Mouse (Mus musculus) megakaryocyte-erythroid progenitor cell, adult 5 weeks (primary cell): ENCODE measurements around the gene Mia. TPM values are rescaled to one million over a fixed set of nuclear protein-coding genes. Genes with fewer than 3 reads are reported as not detected.

Experiments used
- polyA plus RNA-seq: library from polyadenylated mRNA; stranded (reverse); fragments of >175 nt; gene quantifications from 2 replicates; pipeline ENCODE4 v1.2.3, GENCODE M21; 2012

Mia gene
- 0.06 TPM in 1 of 2 replicates, not detected in the other for polyA plus RNA-seq

GRCm38 (mm10) chr7:27180837-27181695, at the start of gene Mia, which contains the start of gene Gm21983:
Gene Mia (minus strand): TSS chr7:27181157.
Gene Gm21983 (minus strand): TSS chr7:27181086.

GRCm38 (mm10) chr7:27228281-27228821, 47.4 kb upstream of the Mia start, which contains the start of gene Itpkc:
Gene Itpkc (minus strand): TSS chr7:27228661.

GRCm38 (mm10) chr7:27195681-27196611, 15.0 kb upstream of the Mia start, which contains the start of the genes BC024978 and Snrpa:
Gene BC024978 (plus strand): TSS chr7:27195781.
Gene Snrpa (minus strand): TSS chr7:27196271.

GRCm38 (mm10) chr7:27178324-27179216, 2.4 kb downstream of the Mia start, which contains the start of gene Rab4b:
Gene Rab4b (minus strand): TSS chr7:27178896.

GRCm38 (mm10) chr7:27166614-27167474, 14.1 kb downstream of the Mia start, which contains the start of gene Egln2:
Gene Egln2 (minus strand): TSS chr7:27166802.

GRCm38 (mm10) chr7:27153205-27153764, 27.7 kb downstream of the Mia start, which contains the start of gene Cyp2t4:
Gene Cyp2t4 (plus strand): TSS chr7:27153714.

Other genes starting within 250 kb of the Mia start
- gene Cyp2a22, start 241.8 kb downstream of the Mia start, polyA plus RNA-seq, result not detected in 2 replicates
- not detected in 2 replicates for gene Cyp2a12, start 152.1 kb downstream of the Mia start, polyA plus RNA-seq
- gene Cyp2f2, start 61.2 kb downstream of the Mia start, polyA plus RNA-seq, result not detected in 2 replicates
- gene Cyp2t4, start 27.4 kb downstream of the Mia start, polyA plus RNA-seq, result not detected in 2 replicates
- gene Egln2, start 14.4 kb downstream of the Mia start, polyA plus RNA-seq, result 85.5 and 90.2 TPM in 2 replicates
- gene Rab4b, start 2.3 kb downstream of the Mia start, polyA plus RNA-seq, result 237 and 303 TPM in 2 replicates
- 0.04 TPM in 1 of 2 replicates, not detected in the other for gene Gm21983, start 71 bp downstream of the Mia start, polyA plus RNA-seq
- gene BC024978, start 14.6 kb upstream of the Mia start, polyA plus RNA-seq, result 2.9 and 3.7 TPM in 2 replicates
- 499 and 529 TPM in 2 replicates for gene Snrpa, start 15.1 kb upstream of the Mia start, polyA plus RNA-seq
- gene Itpkc, start 47.5 kb upstream of the Mia start, polyA plus RNA-seq, result 4.8 and 5.9 TPM in 2 replicates
- 45.1 and 49.2 TPM in 2 replicates for gene Coq8b, start 51.9 kb upstream of the Mia start, polyA plus RNA-seq
- 7.8 and 8.9 TPM in 2 replicates for gene Numbl, start 77.3 kb upstream of the Mia start, polyA plus RNA-seq
- gene Ltbp4, start 156.5 kb upstream of the Mia start, polyA plus RNA-seq, result 1.1 and 1.2 TPM in 2 replicates
- 133 and 146 TPM in 2 replicates for gene Shkbp1, start 174.9 kb upstream of the Mia start, polyA plus RNA-seq
- 0.93 and 1.2 TPM in 2 replicates for gene Gm20479, start 176.3 kb upstream of the Mia start, polyA plus RNA-seq